Mouse (Mus musculus) urinary bladder, postnatal 36 days (tissue): ENCODE data around the gene Marf1.
"Not testable (repeated sequence)": the region's sequence is repeated elsewhere in the genome, so short reads cannot be mapped to it uniquely, and the experiment has no call there.

ENCODE experiments used
- DNase-seq, 2 experiments: peaks; one replicate each; pipeline ENCODE4 v3.0.0; 2022; ENCODE audit warnings: low spot score in 2 of 2, mixed read lengths in 1 of 2

Marf1 gene

GRCm38 (mm10) chr16:14162988-14163416, at the start of gene Marf1, which contains the start of gene Nde1:
Gene Marf1, minus strand, starts transcription at chr16:14163351.
Gene Nde1, plus strand, starts transcription at chr16:14163275.
- peak; percentile 87 to 94 for DNase-seq

- no peak for DNase-seq
Observed at GRCm38 (mm10) chr16:14198798-14199197, 35.6 kb upstream of the Marf1 start.

GRCm38 (mm10) chr16:14195427-14195826, 32.3 kb upstream of the Marf1 start:
- DNase-seq = peak; percentile 32 to 58

GRCm38 (mm10) chr16:14194164-14194950, 31.2 kb upstream of the Marf1 start:
- no peak for DNase-seq

GRCm38 (mm10) chr16:14185516-14185915, 22.4 kb upstream of the Marf1 start:
- DNase-seq = no peak

- DNase-seq = no peak
Observed at GRCm38 (mm10) chr16:14183856-14184255, 20.7 kb upstream of the Marf1 start.

- DNase-seq = no peak
Observed at GRCm38 (mm10) chr16:14182360-14182759, 19.2 kb upstream of the Marf1 start.

GRCm38 (mm10) chr16:14180163-14180733, 17.1 kb upstream of the Marf1 start:
- DNase-seq = no peak

- no peak for DNase-seq
Observed at GRCm38 (mm10) chr16:14178041-14178440, 14.9 kb upstream of the Marf1 start.

GRCm38 (mm10) chr16:14169706-14170105, 6.6 kb upstream of the Marf1 start:
- DNase-seq = no peak

GRCm38 (mm10) chr16:14166490-14166889, 3.3 kb upstream of the Marf1 start:
- no peak for DNase-seq

- DNase-seq = no peak
Observed at GRCm38 (mm10) chr16:14163731-14164130, 580 bp upstream of the Marf1 start.

- no peak for DNase-seq
Observed at GRCm38 (mm10) chr16:14160941-14161340, 2.2 kb downstream of the Marf1 start.

- DNase-seq = peak; percentile 52 to 64
Observed at GRCm38 (mm10) chr16:14159746-14160131, 3.4 kb downstream of the Marf1 start.

GRCm38 (mm10) chr16:14158936-14159745, 4.0 kb downstream of the Marf1 start:
- peak; percentile 98 to 100 for DNase-seq

GRCm38 (mm10) chr16:14158536-14158935, 4.6 kb downstream of the Marf1 start:
- DNase-seq = no peak

- DNase-seq = no peak
Observed at GRCm38 (mm10) chr16:14156312-14156711, 6.8 kb downstream of the Marf1 start.

GRCm38 (mm10) chr16:14155638-14156037, 7.5 kb downstream of the Marf1 start:
- not testable (repeated sequence) for DNase-seq

- DNase-seq = no peak
Observed at GRCm38 (mm10) chr16:14151718-14152117, 11.4 kb downstream of the Marf1 start.

GRCm38 (mm10) chr16:14147712-14148111, 15.4 kb downstream of the Marf1 start:
- no peak for DNase-seq

GRCm38 (mm10) chr16:14143298-14143697, 19.9 kb downstream of the Marf1 start:
- DNase-seq = no peak

GRCm38 (mm10) chr16:14139106-14139505, 24.0 kb downstream of the Marf1 start:
- no peak for DNase-seq
